Mouse (Mus musculus): ENCODE measurements around the gene Kxd1.
"Not testable (repeated sequence)": the region's sequence is repeated elsewhere in the genome, so short reads cannot be mapped to it uniquely, and the experiment has no call there.

The Kxd1 gene

GRCm38 (mm10) chr8:70517940-70518643 lies 9.7 kb downstream of the Kxd1 start:
- in situ Hi-C loops (cut with MboI, MseI) = no loop called here

GRCm38 (mm10) chr8:70513441-70513840 lies 14.3 kb downstream of the Kxd1 start:
- in situ Hi-C loops (cut with MboI, MseI) = no loop called here

GRCm38 (mm10) chr8:70512253-70512903 lies 15.4 kb downstream of the Kxd1 start:
- in situ Hi-C loops (cut with MboI, MseI) = no loop called here

- in situ Hi-C loops (cut with MboI, MseI) = no loop called here
Measured at GRCm38 (mm10) chr8:70511770-70512169, 16.0 kb downstream of the Kxd1 start.

- in situ Hi-C loops (cut with MboI, MseI) = not testable (repeated sequence)
Measured at GRCm38 (mm10) chr8:70511174-70511573, 16.6 kb downstream of the Kxd1 start.

GRCm38 (mm10) chr8:70510228-70510915 lies 17.4 kb downstream of the Kxd1 start, which contains the start of gene Uba52:
Gene Uba52 (minus strand): TSS chr8:70510801.
- in situ Hi-C loops (cut with MboI, MseI) = no loop called here

GRCm38 (mm10) chr8:70509281-70509952 lies 18.3 kb downstream of the Kxd1 start:
- in situ Hi-C loops (cut with MboI, MseI) = no loop called here

GRCm38 (mm10) chr8:70507027-70507393 lies 20.7 kb downstream of the Kxd1 start:
- in situ Hi-C loops (cut with MboI, MseI) = no loop called here

GRCm38 (mm10) chr8:70506328-70507026 lies 21.3 kb downstream of the Kxd1 start, which contains the start of gene Rex1bd:
Gene Rex1bd (minus strand): TSS chr8:70506752.
- in situ Hi-C loops (cut with MboI, MseI) = no loop called here

GRCm38 (mm10) chr8:70505698-70506327 lies 21.9 kb downstream of the Kxd1 start:
- in situ Hi-C loops (cut with MboI, MseI) = no loop called here

GRCm38 (mm10) chr8:70504851-70505250 lies 22.9 kb downstream of the Kxd1 start:
- in situ Hi-C loops (cut with MboI, MseI) = loop anchor here (5.0 kb wide), 1 partner anchor 88 kb away; no protein-coding TSS in a partner anchor

GRCm38 (mm10) chr8:70504291-70504716 lies 23.5 kb downstream of the Kxd1 start:
- in situ Hi-C loops (cut with MboI, MseI) = loop anchor here (5.0 kb wide), 1 partner anchor 87 kb away; no protein-coding TSS in a partner anchor

- in situ Hi-C loops (cut with MboI, MseI) = loop anchor here (5.0 kb wide), 1 partner anchor 86 kb away; no protein-coding TSS in a partner anchor
Measured at GRCm38 (mm10) chr8:70503062-70503750, 24.6 kb downstream of the Kxd1 start.

- in situ Hi-C loops (cut with MboI, MseI) = loop anchor here (5.0 kb wide), 1 partner anchor 85 kb away; no protein-coding TSS in a partner anchor
Measured at GRCm38 (mm10) chr8:70502540-70502939, 25.2 kb downstream of the Kxd1 start.

GRCm38 (mm10) chr8:70501820-70502529 lies 25.8 kb downstream of the Kxd1 start:
- in situ Hi-C loops (cut with MboI, MseI) = loop anchor here (5.0 kb wide), 1 partner anchor 85 kb away; no protein-coding TSS in a partner anchor

- in situ Hi-C loops (cut with MboI, MseI) = loop anchor here (5.0 kb wide), 1 partner anchor 83 kb away; no protein-coding TSS in a partner anchor
Measured at GRCm38 (mm10) chr8:70500386-70501301, 27.1 kb downstream of the Kxd1 start.

- in situ Hi-C loops (cut with MboI, MseI) = no loop called here
Measured at GRCm38 (mm10) chr8:70495771-70496062, 32.0 kb downstream of the Kxd1 start.
